Mouse (Mus musculus) natural killer cell, adult 2 months (primary cell): ENCODE measurements around the gene Mpo.
A peak's percentile ranks its signal among the peaks of the same experiment; 100 is the strongest.

Experiments used
- DNase-seq, 2 experiments: peaks; one replicate each; pipeline ENCODE4 v3.0.0; 2022; ENCODE audit warnings: low spot score in 2 of 2

The Mpo gene

GRCm38 (mm10) chr11:87793460-87793859 is at the start of gene Mpo:
Gene Mpo, plus strand, starts transcription at chr11:87793581.
- no peak for DNase-seq

DNA sequence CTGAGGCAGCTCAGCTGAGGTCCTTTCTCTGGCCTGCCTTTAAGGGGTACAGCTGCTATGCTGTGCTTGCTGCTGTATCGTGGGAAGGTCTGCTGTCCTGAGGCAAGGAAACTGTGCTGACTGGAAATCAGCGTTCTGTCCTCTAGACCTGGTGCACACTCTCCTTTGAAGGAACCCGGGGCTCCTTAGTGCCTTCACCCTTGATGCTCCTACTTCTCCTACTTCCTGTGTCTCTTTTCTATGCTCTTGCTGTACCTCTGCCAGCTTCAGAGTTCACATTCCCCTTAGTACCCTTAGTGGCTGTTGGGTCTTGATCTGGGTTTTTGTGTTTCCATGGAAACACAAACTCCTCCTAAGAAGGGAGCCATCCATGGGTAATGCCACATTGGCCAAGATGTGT is 49.7 kb upstream of the Mpo start:
- no peak for DNase-seq

DNA sequence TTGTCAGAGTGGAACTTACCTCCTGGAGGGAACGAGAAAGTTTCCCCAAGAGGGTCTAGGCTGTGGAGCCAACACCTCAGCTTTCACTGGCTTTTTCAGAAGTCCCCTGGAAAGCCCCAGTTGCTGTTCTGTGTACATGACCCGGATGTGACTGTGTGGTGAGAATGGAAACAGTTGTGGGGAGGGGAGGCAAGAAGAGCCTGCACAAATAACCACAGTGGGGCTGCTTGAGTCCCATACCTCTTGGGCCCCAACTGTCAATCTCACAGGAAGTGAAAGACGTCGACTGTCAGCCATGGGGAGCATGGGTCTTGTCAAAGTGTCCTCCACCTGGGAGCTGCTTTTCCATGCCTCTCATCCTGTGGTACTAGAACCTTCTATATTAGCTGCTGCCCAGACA is 48.4 kb upstream of the Mpo start:
- peak; percentile 87 to 90 for DNase-seq

GRCm38 (mm10) chr11:87745632-87746555 is 47.5 kb upstream of the Mpo start:
- DNase-seq = peak; percentile 37 to 71

DNA sequence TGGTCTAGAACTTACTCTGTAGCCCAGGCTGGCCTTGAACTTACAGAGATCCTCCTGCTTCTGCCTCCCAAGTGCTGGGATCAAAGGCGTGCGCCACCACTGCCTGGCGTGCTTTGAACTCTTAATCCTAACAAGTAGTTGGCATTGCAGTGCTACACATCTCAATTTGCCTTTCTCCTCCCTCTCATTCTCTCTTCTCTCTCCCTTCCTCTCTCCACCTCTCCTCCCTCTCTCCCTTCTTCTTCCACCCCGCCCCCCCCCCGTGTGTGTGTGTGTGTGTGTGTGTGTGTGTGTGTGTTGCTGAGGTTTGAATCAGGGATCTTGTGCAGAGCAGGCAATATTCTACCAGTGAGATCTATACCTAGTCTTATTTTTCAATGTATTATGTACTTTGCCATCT is 46.1 kb upstream of the Mpo start:
- DNase-seq = no peak

- no peak for DNase-seq
Observed at GRCm38 (mm10) chr11:87747716-87748115, 45.7 kb upstream of the Mpo start.

DNA sequence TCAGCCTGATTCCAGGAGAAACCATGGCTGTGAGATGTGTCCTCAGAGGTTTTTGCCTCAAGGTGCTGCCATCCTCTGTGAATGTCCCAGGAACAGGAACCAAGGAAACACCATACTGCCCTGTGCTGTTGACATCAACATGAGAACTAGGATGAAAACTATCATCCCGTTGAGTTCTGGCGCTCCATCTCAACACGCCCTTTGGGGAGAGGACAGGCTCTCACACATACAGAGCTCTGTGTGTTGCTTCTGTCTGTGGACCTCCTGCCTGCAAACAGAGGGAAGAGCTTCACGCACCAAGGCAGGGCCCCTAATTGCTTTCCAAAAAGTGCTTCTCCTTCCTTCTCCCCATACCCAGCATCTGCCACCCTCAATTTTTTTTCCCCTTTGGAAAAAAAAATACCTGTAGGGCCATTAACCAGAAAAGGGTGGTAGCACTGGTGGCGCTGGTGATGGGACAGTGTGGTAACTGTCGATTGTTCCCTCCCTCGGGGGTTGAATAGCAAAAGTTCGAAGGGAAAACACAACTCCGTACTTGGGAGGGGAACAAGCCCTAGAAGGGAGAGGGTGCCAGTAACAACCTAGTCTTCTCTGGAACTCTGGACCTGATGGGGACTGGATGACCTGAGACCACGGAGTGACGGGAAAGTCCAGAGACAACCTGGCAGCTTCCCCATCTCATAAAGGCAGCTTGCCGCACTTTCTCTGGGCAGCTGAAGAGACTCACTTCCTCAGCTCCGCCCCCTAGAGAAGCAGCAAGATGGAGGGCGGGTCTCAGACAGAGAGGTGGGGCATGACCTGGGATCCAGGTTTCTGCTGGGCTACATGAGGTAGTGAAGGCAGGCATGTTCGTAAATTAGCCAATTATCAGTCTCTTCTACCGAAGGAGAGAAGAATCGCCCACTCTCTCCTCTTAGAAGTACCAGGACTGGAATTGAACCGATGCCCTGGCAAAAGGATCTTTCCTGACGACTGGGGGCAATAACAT is 45.0 kb upstream of the Mpo start:
- peak; percentile 89 to 90 for DNase-seq

- DNase-seq = peak; percentile 97 to 98
Observed at GRCm38 (mm10) chr11:87749192-87750042, 44.0 kb upstream of the Mpo start.

DNA sequence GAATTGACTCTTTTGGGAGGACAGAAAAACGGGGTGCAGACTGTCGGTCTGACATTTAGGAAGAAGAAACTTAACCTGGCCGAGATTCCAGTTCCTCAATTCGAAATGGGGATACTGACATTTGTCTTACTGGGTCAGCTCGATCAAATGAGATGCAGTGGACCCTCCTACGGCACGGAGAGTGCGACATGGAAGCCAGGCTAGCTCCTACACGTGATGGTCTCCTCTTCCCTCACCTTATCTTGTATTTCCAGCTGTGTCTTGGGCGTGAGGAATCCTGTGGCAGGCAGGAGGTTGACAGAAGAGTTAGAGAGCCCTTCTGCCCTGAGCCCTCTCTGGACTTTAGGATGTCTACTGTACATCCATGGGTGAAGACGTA is 43.3 kb upstream of the Mpo start:
- DNase-seq = peak in 1 of 2 experiments; percentile 60

DNA sequence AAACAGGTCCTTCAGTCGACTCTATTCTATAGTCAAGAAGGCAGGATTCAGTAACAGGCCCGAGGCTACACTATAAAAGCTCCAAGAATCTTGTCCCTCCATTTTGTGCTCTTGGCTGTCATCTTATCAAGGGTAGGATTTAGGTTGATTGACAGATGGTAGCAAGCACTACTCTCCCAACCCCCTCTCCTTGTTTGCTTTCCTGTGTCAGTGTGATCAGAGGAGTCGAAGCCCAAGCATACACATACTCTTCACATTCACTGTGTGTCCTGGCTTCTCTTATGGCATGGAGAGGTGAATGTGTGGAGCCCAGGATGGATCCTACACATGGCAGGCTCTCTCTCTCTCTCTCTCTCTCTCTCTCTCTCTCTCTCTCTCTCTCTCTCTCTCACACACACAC is 42.9 kb upstream of the Mpo start:
- peak in 1 of 2 experiments; percentile 58 for DNase-seq

DNA sequence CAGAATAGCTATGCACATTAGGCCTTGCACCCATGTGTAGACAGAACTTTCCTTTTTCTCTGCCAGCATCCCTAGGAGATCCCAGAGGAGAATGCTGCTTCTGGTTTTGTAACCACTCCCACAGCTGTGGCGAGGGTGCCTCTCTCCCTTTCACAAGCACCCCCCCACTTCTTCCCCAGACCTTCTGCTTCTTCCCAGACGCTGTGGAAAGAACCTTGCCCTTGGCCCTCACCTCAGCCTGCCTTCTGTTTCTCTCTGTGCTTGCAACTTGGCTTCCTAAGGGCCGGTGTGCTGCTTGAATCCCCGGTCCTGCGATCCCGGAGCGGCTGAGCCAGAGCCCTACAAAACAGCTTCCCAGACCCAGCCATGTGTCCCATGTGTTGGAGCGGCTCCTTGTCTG is 42.4 kb upstream of the Mpo start:
- peak in 1 of 2 experiments; percentile 37 for DNase-seq

DNA sequence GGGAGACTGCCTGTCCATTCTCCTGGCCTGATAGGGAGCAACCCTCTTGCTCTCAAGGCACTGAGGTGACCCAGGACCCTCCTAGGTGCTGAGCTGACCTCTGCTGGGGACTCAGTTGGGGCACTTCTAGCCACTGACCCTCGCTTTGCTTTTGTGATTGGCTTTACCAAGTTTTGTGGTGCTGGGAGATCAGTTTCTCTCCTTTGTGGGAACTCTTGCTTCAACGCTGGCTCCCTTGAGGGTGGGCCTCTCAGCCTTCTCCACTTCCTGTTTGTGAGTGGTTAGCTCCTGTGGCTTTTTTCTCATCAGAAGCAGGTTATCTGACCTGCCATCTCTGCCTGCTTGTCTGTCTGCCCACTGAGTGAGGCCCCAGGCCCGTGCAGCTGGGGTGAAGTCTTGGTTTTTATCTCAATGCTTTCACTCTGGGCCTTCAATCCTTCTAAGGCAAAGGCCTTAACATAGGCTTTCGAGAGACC is 41.9 kb upstream of the Mpo start:
- peak; percentile 86 to 92 for DNase-seq

DNA sequence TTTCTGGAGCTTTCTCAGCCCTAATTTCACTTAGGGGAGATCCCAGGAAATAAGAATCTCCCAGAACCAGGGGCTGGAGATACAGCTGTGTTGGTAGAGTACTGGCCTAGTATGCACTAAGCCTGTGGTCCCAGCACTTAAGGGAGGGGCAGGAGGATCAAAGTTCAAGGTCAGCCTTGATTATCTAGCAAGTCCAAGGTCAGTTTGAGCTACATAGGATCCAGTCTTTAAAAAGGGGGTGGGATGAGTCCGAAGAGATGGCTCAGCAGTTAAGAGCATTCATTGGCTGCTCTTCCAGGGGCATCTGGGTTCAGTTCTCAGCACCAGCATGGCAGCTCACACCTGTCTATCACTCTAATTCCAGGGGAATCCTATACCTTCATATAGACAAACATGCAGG is 41.1 kb upstream of the Mpo start:
- DNase-seq = no peak

DNA sequence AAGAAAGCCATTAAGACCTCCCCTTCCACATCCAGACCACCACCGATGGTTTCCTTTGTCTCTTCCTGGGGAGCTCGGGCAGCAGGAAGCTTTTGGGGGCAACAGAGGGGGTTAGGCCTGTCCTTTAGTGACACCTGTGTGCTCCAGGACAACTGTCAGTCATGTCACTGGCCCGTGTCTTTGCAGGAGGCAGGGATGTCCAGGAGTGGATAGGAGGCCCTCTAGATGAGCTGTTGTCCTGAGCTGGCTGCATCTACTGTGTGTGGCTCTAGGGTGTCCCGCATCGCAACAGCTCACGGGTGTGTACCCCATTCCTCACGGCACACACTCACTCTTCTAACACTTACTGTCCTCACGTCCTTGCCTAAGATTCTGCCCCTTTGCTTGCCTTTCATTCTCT is 40.1 kb upstream of the Mpo start:
- DNase-seq = no peak

DNA sequence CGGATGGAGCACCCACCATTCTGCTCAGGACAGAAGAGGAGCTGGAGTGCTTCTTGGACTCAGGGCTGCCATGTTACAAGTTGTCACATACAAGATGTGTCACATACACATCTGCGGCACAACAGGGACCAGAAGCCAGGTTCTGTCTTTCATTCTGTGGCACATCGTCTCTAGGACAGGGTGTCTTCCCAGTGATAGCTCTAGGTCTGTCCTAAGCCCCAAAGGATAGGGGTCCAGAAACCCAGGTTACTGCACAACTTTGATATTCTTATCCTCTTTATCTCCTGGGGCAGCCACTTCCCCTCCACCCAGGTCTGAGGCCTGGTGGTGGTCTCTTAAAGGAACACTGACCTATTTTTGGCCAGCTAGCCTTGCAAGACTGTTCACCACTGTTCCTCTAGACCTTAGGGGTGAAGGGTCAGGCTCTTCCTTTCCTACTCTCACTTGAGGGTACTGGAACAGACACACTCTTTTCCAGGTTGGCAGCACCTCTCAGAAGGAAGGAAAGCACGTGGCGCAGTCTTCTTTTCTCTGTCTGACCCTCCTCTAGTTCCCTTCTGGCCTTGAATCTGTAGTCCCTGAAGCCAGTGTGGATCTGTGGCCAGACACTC is 39.4 kb upstream of the Mpo start:
- DNase-seq = no peak

DNA sequence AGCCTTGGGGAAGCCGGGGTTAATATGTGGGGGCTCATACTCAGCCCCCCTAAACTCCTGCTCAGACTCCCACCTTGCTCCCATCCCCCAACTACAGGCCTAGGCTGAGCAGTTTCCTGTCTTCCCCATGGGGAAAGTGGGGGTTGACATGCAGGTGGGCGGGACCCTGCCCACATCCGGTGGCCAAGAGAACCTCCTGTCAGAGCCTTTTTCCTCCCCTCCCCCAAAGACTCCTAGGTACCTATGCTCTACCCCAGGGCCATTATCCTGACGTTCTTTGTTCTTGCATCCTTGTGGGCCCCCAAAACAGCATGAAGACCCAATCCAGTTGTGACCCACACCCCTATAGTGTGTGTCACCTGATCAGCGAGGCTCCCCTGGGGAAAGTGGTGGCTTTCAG is 38.8 kb upstream of the Mpo start:
- peak; percentile 89 for DNase-seq

DNA sequence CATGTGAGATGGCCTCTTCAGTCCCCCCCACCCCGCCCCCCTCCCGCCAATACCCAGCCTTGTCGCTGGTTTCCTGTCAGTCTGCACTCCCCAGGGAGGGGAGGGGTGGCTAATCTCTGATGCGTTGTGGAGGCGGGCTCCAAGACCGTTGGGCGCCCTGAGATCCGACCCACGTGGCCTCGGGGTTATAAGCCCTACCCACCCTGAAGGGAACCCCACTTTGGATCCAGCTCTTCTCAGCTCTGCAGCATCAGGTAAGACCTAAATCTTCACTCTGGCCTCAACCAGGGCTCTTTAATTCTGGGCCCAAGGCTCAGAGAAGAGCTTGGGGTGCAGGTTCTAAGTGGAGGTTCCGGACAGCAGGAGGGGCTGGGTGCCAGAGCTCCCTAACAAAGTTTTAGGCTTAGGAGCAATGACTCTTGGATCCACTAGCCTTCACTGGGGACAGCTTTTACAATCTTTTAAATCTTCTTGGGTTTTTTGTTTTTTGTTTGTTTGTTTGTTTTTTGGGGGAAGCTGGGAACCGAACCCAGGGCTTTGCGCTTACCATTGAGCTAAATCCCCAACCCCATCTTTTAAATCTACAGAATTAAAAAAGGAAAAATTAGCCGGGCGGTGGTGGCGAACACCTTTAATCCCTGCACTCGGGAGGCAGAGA is 37.9 kb upstream of the Mpo start:
- peak; percentile 97 to 98 for DNase-seq

- DNase-seq = peak; percentile 74 to 79
Observed at GRCm38 (mm10) chr11:87756251-87756820, 37.0 kb upstream of the Mpo start.

GRCm38 (mm10) chr11:87757001-87757954 is 36.1 kb upstream of the Mpo start:
- peak; percentile 69 to 72 for DNase-seq
